Mouse (Mus musculus): ENCODE results near the gene Zfp346.

DNA sequence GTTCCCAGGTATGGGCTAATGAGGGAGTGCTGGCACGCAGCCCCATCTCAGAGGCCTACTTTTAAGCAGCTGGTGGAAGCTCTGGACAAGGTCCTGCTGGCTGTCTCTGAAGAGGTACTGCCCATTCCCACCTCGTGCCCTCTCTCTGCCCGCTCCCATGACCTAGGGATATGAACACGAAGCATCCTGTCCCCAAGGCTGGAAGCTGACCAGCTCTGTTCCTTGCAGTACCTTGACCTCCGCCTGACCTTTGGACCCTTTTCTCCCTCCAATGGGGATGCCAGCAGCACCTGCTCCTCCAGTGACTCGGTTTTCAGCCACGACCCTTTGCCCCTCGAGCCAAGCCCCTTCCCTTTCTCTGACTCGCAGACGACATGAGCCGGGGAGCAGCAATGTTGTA is 62.7 kb downstream of the Zfp346 start:
- TF ChIP-seq POLR2A (IDR thresholded peaks at IDR 0.05; ENCODE audit: borderline replicate concordance, low read depth, low read length) (no peak), CTCF (IDR thresholded peaks at IDR 0.05; ENCODE audit: low read depth, low read length) (no peak)

Measured in bone marrow macrophage, adult 2 months (primary cell).